Mouse (Mus musculus) ZHBTc4 (cell line): ENCODE measurements around the gene Brip1.
"Not testable (repeated sequence)": the region's sequence is repeated elsewhere in the genome, so short reads cannot be mapped to it uniquely, and the experiment has no call there.

ENCODE experiments used
- DNase-seq: peaks from one replicate; pipeline ENCODE4 v3.0.0-alpha.2; 2011; ENCODE audit warnings: low read depth, low spot score

Gene Brip1

DNA sequence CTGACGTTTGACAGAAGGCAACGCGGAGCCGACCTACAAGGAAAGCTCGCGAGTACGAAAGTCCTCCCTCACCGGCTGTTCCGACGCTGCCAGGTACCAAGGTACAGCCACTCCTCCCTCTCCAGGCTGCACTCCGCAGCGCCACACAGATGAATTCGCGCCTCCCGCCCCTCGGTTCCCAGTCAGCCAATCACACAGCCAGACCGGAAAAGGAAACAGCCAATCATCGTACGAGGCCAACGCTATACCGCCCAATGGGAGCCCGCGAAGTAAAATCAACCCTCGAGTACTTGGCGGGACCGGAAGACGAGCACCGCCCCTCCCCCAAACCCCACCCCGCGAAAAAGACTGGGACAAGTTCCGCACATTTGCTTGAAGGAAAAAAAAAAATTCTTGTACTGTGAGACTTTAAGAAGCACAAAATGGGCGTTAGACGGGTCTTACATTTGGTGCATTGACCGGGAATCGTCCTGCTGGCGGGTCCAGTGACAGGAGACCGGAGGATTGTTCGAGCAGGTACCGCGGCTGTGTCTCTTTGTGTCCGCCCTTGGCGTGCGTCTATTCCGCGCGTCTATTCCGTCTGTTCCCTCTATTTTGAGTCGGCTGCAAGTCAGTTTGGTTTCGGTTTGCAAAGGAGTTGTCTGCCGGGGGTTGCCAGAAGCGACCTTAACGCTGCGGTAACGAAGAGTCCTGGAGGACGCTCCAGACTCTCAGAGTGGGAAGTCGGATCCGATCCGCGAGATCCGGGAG, at the start of gene Brip1:
TSS of gene Brip1 (minus strand) at position 157 of the 750 bp plus-strand sequence.
- DNase-seq = peak; percentile 98

DNA sequence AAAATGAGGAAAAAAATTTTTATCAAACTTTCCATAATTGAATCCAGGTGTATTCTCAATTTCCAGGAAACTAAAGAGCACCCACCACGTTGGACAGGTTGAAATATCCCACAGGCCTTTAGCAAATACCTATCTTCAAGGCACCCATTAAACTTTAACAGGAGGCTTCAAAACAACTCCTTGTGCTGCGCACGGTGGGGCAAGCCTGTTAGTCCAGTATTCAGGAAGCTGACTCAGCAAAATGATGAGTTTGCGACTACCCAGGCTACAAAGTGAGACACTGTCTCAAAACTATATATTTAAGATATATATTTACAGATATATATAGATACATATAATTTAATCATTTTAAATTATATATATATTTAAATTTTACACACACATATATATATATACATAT, 31.5 kb upstream of the Brip1 start:
- DNase-seq = no peak

DNA sequence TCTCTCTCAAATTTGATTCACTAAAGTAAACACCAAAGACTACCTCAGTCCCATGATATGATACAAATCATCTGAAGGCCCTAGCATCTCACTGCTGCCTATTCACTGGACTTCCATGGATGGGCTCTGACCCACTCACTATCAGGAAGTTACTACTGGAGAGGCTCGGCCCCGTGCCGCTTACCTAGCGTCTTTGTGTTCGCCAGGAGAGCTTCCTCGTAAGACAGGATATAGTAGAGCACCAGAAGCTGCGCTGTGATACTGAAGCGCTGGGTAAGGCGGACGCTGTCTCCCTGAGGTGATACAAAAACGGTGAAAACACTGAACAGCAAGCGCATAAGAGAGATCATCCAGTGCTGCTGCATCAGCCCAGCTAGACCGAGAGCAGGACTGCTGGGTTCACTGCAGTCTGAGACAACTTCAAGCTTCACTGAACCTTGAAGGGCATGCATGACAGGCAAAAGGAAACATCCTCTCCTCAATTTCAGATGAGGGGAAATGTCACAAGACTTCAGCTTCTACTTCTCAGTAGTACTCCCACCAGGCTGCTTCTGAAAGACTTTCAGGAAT, 30.9 kb upstream of the Brip1 start:
- no peak for DNase-seq

DNA sequence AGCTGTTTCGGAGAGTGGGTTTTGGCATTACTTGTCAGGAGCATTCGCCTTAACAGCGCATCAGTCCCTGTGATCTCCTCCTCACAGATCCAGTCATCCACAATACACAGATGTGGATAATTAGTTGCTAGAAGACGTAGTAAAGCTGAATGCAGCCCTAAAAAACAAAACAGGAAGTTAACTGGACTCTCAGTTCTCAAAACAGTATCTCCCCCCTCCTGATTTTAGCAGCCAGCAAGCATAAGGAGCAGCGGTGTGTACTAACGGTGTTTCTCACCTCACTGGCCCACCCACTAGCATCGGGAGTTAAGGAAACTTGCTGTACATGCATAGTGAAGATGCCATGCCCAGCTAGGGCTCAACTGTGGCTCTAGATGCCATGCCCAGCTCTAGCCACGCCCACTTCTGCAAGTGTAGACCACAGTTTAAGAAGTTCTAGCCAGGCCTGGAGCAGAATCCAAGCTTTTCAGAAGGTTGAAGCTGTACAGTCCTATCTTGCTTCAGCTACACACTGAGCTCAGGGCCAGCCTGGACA, 25.7 kb upstream of the Brip1 start:
- no peak for DNase-seq

DNA sequence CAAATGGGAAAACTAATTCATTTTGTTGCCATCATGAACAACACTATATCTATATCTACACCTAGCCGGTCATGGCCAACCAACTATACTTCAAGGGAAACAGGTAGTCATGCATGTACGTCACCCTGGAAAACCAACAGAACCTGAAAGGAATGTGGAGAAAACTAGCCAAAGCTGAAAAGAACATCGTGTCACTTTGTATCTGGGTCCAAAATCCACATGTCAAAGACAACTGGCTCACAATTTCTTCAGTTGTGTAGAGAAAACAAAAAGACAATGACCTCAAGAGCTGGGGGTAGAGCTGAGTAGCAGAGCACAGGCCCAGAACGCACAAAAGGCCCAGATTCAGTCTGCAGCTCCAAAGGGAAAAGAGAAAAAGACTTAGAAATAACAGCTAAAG, 24.8 kb upstream of the Brip1 start:
- no peak for DNase-seq

DNA sequence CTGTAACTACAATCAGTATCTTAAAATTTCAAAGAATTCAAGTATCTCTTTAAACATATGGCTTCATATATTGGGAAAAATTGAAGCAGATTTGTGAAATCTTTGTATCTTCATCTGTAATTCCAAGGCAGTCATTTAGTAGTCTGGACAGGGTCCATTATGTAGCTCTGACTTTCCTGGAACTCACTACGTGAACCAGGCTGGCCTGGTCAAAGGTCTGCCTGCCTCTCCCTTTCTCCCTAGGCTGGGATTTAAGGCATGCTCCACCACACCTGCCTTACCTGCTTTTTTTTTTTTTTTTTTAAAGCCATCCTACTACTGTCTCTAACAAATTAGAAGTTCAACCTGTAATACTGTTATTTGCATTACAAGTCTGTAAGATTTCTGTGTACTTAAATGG, 10.8 kb upstream of the Brip1 start:
- DNase-seq = no peak

DNA sequence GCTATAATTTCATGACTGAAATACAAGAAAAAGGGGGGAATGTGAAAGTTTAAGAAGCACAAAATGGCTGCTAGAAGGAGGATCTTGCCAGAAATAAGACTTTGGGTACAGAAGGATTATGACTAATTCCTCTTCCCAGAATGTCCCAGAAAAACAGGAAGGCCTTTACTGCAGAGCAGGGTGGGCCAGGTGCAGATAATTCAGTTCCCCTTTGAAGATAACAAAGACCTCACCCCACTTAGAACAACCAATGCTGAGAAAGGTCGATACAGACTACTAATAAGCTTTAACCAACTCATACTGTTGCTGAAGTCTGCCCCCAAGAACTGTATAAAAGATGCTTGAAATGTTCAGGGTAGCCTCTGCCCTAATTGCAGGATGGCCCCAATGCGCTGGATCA, 8.1 kb upstream of the Brip1 start:
- no peak for DNase-seq

DNA sequence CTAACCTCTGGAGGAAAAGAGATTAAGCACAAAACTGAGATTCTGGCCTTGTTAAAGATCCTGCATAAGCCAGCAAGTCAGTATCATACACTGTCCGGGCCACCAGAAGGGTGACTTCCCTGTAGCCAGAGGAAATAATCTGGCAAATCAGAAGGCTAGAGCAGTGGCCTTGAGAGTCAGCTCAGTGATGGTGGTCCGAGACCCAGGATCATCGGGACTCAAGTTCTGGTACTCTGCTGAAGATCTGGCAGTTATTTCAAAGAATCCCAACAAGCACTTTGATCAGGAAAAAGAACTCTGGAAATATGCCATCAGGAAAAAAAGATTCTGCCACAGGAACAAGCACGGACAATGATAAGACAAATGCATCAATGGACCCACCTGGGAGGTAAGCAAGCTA, 4.9 kb upstream of the Brip1 start:
- no peak for DNase-seq

DNA sequence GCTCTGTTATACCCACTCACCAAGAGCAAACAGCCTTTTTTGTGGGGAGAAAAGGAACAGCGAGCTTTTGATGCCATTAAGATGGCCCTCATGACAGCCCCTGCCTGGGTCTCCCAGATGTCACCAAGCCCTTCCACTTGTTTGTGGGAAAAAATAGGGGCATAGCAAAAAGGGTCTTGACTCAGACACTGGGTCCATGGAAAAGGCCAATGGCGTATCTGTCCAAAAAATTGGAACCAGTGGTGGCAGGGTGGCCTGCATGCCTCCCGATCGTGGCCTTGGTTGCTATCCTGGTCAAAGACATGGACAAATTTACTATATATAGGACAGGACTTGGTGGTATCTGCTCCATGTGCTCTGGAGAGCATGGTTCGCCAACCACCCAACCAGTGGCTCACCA, 4.0 kb upstream of the Brip1 start:
- DNase-seq = no peak

DNA sequence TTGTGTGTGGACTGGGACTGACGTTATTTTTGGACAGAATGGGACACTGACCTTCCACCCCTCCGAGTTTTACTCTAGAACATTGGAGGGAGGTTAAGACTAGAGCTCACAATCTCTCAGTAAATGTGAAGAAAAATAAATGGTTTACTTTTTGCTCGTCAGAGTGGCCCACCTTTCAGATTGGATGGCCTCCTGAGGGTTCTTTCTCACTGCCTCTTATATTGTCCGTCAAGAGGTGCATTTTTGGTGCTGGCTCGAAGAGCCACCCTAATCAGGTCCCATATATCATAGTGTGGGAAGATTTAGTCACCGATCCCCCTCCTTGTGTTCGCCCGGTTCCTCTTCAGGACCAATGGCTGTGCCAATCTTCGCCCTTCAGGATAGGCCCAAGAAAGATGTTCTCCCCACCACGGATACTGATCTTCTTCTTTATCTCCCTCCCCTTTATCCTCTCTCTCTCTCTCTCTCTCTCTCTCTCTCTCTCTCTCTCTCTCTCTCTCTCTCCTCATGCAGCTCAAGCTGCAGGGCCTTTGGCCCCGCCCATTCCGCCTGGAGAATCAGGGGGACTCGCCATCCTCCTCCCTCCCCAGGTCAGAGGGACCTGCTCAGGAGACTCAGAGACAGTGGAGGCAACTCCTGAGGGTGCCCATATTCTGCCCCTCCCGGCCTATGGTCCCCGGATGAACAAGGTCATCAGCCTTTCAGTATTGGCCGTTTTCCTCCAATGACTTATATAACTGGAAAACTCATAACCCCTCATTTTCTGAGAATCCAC, 1.1 kb upstream of the Brip1 start:
- DNase-seq = no peak

DNA sequence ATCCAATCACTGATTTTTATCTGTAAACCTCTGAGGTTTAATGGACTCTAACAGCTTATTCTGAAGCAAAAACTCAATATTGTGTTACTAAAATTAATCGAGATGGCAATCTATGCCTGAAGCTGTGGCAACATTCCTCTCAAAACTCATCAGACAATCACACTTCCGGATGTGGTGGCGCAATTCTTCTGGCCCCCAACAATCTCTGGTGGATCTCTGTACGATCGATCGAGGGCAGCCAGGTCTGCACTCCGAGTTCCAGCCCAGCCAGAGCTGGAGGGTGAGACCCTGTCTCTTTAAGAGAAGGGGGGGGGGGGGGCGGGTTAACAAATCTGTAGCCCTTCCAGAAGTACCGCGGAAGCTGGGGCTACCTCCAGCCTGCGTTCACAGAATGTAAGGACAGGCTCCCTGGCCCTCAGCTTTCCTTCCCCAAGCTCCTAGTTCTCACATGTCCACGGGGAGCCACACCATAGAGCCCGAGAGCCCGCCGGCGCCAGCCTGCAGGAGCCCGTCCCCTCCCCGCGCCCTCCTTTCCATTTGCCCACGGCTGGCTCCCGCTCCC, 452 bp downstream of the Brip1 start:
- DNase-seq = no peak

DNA sequence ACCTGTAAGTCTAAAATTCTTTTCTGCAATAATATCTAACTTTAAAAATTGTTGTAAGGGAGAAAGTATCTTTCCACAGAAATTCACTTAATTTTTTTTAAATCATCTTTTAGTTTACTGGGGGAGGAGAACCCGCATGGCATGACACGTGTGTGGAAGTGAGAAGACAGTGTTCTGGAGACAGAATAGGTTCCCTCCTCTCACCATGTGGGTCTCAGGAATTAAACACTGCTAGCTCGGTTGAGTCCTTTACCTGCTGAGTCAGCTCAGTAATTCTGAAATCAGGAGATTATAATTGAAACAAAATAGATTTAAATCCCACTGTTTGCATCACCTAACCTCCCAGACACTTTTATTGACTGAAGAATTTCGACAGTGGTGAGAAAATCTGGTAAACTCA, 1.3 kb downstream of the Brip1 start:
- DNase-seq = no peak

DNA sequence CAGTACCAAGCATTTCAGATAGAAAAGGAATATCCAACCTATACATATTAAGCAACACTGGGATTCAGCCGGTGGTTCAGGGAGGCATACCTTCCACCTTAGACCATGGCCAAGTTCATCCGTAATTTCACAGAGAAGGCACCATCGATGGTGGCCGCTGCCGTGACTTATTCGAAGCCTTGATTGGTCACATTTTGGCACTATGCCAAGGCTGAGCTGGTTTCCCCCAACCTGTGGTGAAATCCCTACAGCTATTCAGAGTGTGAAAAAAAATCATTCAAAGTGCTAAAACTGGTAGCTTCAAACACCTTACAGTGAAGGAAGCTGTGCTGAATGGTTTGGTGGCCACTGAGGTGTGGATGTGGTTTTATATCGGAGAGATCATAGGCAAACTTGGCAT, 15.8 kb downstream of the Brip1 start:
- DNase-seq = not testable (repeated sequence)

DNA sequence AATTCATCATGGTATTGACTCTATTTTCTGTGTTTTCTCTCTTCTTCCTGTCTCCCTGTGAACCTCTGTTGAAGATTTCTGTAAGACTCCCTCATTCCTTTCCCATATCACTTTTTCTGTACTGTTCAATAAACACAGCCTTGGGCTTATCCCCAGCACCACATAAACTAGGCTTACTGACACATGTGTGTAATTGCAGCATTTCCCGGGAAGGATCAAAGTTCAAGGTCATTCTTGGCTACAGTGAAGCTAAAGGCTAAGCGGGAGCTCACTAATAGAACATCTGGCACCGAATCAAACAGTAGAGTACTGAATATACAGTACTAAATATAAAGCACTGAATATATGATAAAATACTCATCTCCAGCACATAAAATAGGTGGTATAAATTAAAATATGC, 25.2 kb downstream of the Brip1 start:
- DNase-seq = no peak

DNA sequence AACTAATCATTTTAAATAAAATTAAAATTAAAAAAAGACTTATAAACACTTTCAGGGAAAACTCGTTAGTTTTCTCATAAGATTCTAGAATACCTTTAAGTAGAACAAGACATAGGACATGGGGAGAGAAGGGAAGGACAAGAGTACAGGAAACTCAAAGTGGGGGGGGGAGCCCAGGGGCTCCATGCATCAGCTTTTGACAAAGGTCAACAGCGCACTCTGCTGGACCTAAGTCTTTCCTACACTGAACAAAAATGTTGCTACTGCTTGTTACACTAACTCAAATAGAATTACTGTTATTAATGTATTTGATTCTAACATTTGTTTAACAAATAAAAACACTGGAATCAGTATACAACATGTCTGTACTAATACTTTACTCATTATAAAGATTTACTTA, 26.8 kb downstream of the Brip1 start:
- DNase-seq = peak; percentile 45

DNA sequence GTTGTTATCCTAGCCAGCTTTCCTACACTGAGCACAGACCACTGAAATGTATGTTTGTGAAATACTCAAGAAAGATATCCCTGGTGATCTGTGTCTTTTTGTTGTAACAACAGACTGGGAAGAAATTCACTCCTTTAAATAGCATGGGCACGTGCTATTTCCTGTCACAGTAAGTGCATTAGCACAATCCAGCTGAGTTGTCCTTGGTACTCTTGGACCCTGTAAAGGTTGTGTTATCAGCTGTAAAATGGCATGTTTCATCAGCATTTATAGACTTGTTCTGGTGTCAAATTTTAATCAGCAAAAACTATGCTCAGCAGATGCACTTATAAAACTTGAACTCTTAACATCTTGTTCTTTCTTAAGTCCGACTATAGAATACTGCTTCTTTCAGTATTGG, 30.2 kb downstream of the Brip1 start:
- DNase-seq = no peak

DNA sequence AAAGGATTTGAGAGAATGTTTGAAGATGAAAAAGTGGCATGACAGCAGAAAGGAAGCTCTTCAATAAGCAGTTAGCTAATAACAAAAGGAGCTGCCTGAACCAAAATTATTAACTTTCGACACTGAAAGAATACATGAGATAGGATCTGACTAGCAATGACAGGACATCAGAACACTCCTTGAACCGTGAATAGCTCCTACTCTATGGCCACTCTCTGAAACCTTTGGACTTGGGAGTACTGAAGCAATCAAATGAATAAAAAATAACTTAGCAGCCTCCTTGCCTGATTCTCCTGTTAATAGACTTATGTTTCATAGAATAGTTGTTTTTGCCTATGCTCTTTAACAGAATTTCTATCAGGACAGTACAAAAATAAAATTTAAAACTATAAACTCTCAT, 40.7 kb downstream of the Brip1 start:
- no peak for DNase-seq

DNA sequence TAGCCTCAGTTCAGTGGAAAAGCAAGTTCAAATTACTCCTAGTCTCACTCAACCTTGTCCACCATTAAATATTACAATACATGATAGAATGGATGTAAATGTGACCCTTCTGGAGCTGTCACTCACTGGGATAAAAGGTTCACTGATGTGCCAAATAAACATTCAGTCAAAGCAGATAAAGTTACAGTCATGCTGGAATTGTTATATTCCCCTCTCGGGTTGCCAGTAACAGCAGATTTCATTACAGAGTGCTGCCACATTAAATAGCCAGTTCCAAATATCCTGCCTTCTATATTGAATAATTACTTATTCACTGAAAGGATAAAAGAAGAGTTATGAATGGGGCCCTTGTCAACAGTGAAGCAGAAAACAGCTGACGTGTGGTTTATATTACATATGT, 42.0 kb downstream of the Brip1 start:
- DNase-seq = no peak

DNA sequence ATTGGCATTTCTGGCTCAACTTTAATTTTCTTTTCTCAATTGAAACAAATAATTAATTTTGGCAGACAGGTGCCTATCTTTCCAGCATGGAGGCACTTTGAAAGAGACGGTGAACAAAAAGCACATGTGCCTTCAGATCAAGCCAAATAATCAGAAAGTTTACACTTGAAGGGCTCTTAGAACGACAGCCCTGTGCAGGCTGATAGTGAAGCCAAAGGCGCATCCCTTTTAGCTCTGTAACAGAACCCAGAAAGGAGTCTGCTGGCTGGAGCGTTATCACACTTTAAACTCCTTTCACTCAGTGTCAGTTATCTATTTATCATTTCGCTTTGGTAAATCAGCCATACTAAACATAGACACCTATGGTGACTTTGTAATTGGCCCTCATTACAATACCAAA, 45.4 kb downstream of the Brip1 start:
- no peak for DNase-seq

DNA sequence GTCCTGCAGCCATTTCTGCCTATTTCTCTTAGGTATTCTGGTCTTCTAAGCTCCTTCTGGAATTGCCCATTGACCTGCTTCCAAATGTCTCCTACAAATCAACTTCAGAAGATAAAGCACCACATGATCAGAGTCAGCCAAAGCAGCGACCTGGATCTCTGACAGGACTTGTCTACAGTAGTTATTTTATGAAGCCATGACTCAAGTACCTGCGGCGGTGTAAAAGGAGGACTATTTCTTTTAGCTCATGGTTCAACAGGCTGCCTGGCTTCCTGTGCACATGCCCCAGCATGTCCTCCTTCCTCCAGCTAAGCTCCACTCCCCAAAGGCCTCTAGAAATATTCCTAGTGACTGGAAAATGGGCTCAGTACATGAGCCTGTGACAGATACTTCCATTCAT, 69.7 kb downstream of the Brip1 start:
- peak; percentile 9 for DNase-seq

DNA sequence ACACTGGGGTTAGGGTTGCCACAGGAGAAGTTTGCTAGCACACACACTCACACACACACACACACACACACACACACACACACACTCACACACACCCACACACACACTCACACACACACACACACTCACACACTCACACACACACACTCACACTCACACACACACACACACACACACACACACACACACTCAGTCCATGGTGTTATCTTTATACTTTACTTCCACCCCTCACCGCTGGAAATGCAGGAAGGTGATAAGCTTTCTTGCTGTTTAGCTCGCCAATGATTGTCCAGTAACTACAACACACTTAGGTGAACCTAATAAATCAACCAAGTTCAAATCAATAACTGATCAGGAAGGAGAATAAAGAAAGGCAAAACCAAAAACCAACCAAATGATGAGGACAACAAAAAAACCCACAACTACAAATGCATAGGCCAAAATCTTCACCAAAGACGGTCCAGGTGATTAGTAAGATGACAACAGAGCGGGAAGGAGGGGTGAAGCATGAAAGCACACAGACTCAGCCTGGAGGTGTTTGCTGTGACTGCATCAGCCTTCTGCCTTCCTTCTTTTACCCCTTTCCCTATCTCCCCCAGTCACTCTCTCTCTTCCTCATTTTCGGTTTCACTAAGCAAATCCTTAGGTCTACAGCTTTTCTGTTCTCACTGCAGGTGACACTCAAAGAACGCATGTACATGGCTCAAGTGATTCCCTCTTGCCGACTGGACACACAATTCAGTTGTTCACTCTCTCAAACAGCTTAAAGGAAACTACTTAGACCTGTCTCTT, 83.7 kb downstream of the Brip1 start:
- DNase-seq = no peak

DNA sequence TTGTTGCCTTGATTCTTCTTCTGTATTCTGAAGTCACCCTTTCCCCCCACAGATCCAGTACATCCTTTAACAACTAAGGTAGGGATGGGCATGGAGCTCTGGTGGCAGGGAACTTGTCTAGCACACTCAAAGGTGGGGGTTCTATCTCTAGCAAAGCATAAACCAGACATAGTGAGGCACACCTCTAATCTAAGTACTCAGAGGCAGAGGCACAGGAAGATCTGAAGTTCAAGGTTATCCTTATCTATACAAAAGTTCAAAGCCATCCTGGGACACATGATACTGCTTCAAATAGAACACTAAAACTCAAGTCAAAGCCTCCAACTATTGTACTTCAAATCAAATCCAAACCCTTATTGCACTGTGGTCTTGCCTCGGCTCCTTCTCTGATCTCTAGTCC, 85.0 kb downstream of the Brip1 start:
- no peak for DNase-seq
